Mouse (Mus musculus) gonadal fat pad, adult 2 months (tissue): ENCODE data around the gene Pmis2. TPM values are rescaled to one million over a fixed set of nuclear protein-coding genes. Genes with fewer than 3 reads are reported as not detected.

Experiments used
- DNase-seq: peaks from one replicate; pipeline ENCODE4 v3.0.0-alpha.2; 2012; ENCODE audit warnings: low read depth
- polyA plus RNA-seq: library from polyadenylated mRNA; depleted of rRNA; stranded (reverse); fragments of >200 nt; gene quantifications from 2 replicates; pipeline ENCODE4 v1.2.3, GENCODE M21; 2012; rRNA removed

The Pmis2 gene
- polyA plus RNA-seq, 1 experiment, result 0.46 TPM

DNA sequence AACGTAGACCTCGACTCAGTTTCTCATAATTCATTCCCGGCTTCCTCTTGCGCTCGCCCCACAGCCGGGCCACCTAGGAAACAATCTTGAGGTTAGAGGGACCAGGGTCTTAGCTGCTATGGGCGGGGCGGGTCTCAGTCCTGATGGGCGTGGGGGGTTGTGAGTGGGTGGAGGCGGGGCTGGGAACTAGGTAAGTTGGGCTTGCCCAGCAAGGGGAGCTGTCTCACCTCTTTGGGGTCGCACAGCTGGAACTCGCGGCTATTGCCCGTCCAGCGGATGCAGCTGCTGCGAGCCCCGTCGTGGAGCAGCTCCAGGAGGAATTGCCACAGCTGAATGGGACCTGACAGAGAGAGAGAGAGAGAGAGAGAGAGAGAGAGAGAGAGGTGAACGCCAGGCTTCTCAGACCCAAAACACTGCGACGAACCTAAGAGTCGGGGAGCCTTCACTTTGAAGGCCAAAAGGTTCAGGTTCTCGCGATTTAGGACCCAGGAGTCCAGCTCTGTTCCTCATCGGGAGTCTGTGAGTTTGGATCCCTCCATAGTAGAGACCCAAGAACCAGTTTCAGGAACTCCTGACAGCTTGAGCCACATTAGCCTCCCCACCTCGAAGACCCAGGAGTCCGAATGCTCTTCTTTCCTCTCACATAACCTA, 37.5 kb downstream of the Pmis2 start:
- no peak for DNase-seq

DNA sequence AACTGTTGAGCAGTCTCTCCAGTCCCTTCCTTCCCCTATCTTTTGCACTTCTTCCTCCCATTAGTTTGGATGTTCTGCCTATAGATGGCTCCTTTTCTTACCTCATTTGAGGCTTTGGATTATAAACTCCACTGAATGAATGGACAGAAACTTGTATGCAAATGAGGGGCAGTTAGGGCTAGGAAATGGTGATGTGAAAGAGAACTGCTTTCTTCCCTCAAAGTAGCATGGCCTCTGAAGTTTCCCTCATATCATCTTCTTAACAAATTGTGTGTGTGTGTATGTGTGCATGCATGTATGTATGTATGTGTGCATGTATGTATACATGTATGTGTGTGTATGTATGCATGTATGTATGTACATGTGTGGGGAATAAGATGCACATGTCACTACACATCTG, 42.4 kb downstream of the Pmis2 start:
- no peak for DNase-seq

DNA sequence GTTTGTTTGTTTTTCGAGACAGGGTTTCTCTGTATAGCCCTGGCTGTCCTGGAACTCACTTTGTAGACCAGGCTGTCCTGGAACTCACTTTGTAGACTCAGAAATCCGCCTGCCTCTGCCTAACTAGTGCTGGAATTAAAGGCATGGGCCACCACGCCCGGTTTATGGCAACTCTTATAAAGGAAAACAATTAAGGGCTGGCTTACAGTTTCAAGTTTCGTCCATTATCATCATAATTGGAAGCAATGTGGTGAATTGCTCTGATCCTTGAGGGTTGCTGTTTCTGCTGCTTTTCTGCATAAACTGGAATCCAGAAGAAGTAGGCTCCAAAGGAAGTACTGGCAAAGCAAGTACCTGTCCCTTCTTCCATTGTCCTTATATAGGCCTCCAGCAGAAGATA, 44.8 kb downstream of the Pmis2 start:
- DNase-seq, result no peak

DNA sequence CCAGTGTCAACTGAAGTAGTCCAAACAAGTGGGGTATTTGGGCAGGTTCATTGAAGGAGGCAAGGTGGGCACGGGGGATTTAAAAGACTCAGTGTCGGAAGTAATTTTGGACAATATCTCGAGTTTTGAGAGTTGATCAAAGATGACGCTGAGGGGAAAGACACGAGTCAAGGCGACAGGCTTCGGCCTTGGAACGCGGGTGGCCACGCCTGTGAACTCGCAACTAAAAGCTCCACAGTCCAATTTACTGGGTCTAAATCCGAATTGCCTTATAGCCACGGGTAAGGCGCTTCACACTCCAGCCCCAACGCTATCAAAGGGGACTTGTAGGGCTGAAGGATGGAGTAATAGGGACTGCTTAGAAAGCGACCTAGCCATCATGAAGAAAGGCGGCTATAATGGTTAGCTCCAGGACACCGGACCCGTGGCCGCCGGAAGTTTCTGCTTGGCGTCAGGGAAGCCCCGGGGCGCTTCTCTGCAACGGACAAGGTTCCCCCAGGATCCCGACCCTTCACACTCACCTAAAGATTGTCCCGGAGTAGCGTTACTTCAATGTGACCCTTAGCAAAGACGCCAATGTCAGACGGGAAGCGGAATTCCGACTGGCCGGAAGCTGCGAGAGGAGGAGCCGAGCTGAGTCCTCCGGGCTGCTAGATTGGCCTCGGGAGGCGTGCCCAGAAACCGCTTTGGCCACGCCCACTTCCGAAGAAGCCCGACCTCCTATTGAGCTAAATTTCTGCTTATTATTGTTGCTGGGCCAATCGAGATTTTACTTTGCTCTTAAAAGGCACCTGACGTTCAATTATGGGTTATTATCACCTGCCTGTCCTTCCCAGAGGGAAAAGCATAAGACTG, 45.6 kb downstream of the Pmis2 start, which contains the start of gene Cox6b1:
Gene Cox6b1, minus strand, starts transcription at position 622 of the 855 bp plus-strand sequence.
- DNase-seq, result peak; percentile 50

Other genes starting within 250 kb of the Pmis2 start
- 1.8 and 2.6 TPM in 2 replicates for gene Nfkbid, start 249.9 kb downstream of the Pmis2 start, polyA plus RNA-seq
- 2.5 and 5.4 TPM in 2 replicates for gene Aplp1, start 226.1 kb downstream of the Pmis2 start, polyA plus RNA-seq
- gene Kirrel2, start 213.9 kb downstream of the Pmis2 start, polyA plus RNA-seq, result not detected in 2 replicates
- gene Nphs1, start 213.3 kb downstream of the Pmis2 start, polyA plus RNA-seq, result not detected in 2 replicates
- 0.19 and 0.20 TPM in 2 replicates for gene Prodh2, start 178.0 kb downstream of the Pmis2 start, polyA plus RNA-seq
- 9.3 and 13.5 TPM in 2 replicates for gene Arhgap33, start 136.5 kb downstream of the Pmis2 start, polyA plus RNA-seq
- 68.9 and 72.1 TPM in 2 replicates for gene Hspb6, start 119.4 kb downstream of the Pmis2 start, polyA plus RNA-seq
- gene Proser3, start 119.3 kb downstream of the Pmis2 start, polyA plus RNA-seq, result 13.3 and 13.9 TPM in 2 replicates
- gene Lin37, start 111.8 kb downstream of the Pmis2 start, polyA plus RNA-seq, result 28.9 and 31.8 TPM in 2 replicates
- gene U2af1l4, start 108.3 kb downstream of the Pmis2 start, polyA plus RNA-seq, result 46.8 and 55.9 TPM in 2 replicates
- 1.4 and 1.6 TPM in 2 replicates for gene Gm49396, start 108.3 kb downstream of the Pmis2 start, polyA plus RNA-seq
- 134 and 146 TPM in 2 replicates for gene Psenen, start 108.0 kb downstream of the Pmis2 start, polyA plus RNA-seq
- gene Igflr1, start 106.2 kb downstream of the Pmis2 start, polyA plus RNA-seq, result 4.0 and 5.0 TPM in 2 replicates
- 37.4 and 45.6 TPM in 2 replicates for gene Kmt2b, start 82.9 kb downstream of the Pmis2 start, polyA plus RNA-seq
- 1.8 and 2.1 TPM in 2 replicates for gene Zbtb32, start 72.7 kb downstream of the Pmis2 start, polyA plus RNA-seq
- gene Upk1a, start 58.8 kb downstream of the Pmis2 start, polyA plus RNA-seq, result 128 and 176 TPM in 2 replicates
- 518 and 792 TPM in 2 replicates for gene Cox6b1, start 45.5 kb downstream of the Pmis2 start, polyA plus RNA-seq
- not detected in 2 replicates for gene Etv2, start 35.8 kb downstream of the Pmis2 start, polyA plus RNA-seq
- 46.1 and 54.3 TPM in 2 replicates for gene Rbm42, start 21.3 kb downstream of the Pmis2 start, polyA plus RNA-seq
- gene Haus5, start 6.6 kb downstream of the Pmis2 start, polyA plus RNA-seq, result 8.6 and 9.7 TPM in 2 replicates
- gene 2200002J24Rik, start 27.3 kb upstream of the Pmis2 start, polyA plus RNA-seq, result 0.66 and 1.5 TPM in 2 replicates
- 80.5 and 104 TPM in 2 replicates for gene Atp4a, start 40.6 kb upstream of the Pmis2 start, polyA plus RNA-seq
- gene Tmem147, start 57.9 kb upstream of the Pmis2 start, polyA plus RNA-seq, result 216 and 270 TPM in 2 replicates
- 22.6 and 32.2 TPM in 2 replicates for gene Gapdhs, start 72.1 kb upstream of the Pmis2 start, polyA plus RNA-seq
- 3.8 and 4.7 TPM in 2 replicates for gene Sbsn, start 79.9 kb upstream of the Pmis2 start, polyA plus RNA-seq
- 11.1 and 17.7 TPM in 2 replicates for gene Dmkn, start 92.2 kb upstream of the Pmis2 start, polyA plus RNA-seq
- 1.5 TPM in 1 of 2 replicates, not detected in the other for gene Krtdap, start 116.3 kb upstream of the Pmis2 start, polyA plus RNA-seq
- 45.9 and 62.5 TPM in 2 replicates for gene Ffar2, start 152.2 kb upstream of the Pmis2 start, polyA plus RNA-seq
- gene Ffar3, start 184.6 kb upstream of the Pmis2 start, polyA plus RNA-seq, result not detected in 2 replicates
- gene Ffar1, start 190.0 kb upstream of the Pmis2 start, polyA plus RNA-seq, result 0.04 and 0.05 TPM in 2 replicates
- 0.81 and 1.1 TPM in 2 replicates for gene Cd22, start 208.7 kb upstream of the Pmis2 start, polyA plus RNA-seq
- gene Mag, start 243.3 kb upstream of the Pmis2 start, polyA plus RNA-seq, result 0.61 and 0.65 TPM in 2 replicates